ENCODE assay signal across 27 mouse cellular contexts in the genomic region with DNA sequence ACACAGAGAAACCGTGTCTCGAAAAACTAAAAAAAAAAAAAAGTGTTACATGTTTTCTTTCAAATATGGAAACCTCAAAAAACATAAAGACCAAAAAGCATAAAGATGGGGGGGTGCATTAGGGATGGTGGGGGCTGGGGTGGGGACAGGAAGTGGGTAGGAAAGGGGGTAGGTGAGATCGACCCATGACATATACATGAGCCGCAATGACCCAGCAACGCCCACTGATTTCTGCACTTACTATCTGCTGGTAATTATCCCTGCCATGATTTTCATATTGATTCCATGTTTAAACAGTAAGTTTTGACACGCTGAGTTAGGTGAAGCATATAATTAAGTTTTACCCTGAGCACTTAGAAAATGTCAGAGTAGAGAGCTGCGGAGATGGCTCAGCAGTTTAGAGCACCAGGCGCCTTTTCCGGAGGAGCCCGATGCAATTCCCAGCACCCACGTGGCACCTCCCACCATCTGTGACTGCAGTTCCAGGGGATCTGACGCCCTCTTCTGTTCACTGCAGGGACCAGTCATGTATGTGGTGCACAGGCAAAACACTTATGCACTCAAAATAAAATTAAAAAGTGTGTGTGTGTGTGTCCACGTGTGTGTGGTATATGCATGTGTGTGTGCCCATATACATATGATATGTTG. TPM values are rescaled to one million over a fixed set of nuclear protein-coding genes. Genes with fewer than 3 reads are reported as not detected.
DNase-seq lines count a peak whose midpoint lies in the region; ATAC-seq and TF ChIP-seq lines count a peak whose summit lies in the region.
"Had no signal": no experiment of that assay in that cellular context is flagged by ENCODE, and none has a peak within 500 bp of the region (broad histone marks: within the 10 kb centered on the region; RNA-seq: fewer than 3 reads in every experiment).

No protein-coding gene starts in this region.

- no peaks in the 10 kb centered on the region for H3K4me1 ChIP-seq in intestine, postnatal 0 days (replicated peaks; ENCODE audit: control insufficient read depth, insufficient read depth, low read length)
- peaks cover 19% of the 10 kb centered on the region for H3K4me1 ChIP-seq in intestine, embryonic 15.5 days (replicated peaks)

- no peaks in the 10 kb centered on the region for H3K9me3 ChIP-seq in intestine, postnatal 0 days (ENCODE audit: control insufficient read depth)
- no peaks in the 10 kb centered on the region for H3K9me3 ChIP-seq in intestine, embryonic 15.5 days
- H3K9me3 ChIP-seq: embryonic facial prominence, embryonic 13.5 days; hindbrain, embryonic 12.5 days; limb, embryonic 10.5 days; midbrain, embryonic 10.5 days; neural tube, embryonic 13.5 days had no signal

- no peaks in the 10 kb centered on the region for H3K36me3 ChIP-seq in intestine, postnatal 0 days (ENCODE audit: control insufficient read depth, insufficient read depth)
- H3K36me3 ChIP-seq in intestine, embryonic 15.5 days = no peaks in the 10 kb centered on the region
- H3K36me3 ChIP-seq: embryonic facial prominence, embryonic 13.5 days; hindbrain, embryonic 12.5 days; limb, embryonic 10.5 days; midbrain, embryonic 10.5 days; neural tube, embryonic 13.5 days had no signal

- H3K27ac ChIP-seq in intestine, postnatal 0 days (ENCODE audit: low read depth, low read length) = no peak overlapping the region
- H3K27ac ChIP-seq in intestine, embryonic 15.5 days = no peak overlapping the region
- H3K27ac ChIP-seq: embryonic facial prominence, embryonic 13.5 days; hindbrain, embryonic 12.5 days; limb, embryonic 10.5 days; neural tube, embryonic 13.5 days had no signal

- 83% methylated on average over 13 of the region's 13 CpGs for WGBS in intestine, postnatal 0 days
- 87% methylated on average over 13 of the region's 13 CpGs for WGBS in intestine, embryonic 15.5 days

- no peak overlapping the region for H3K4me3 ChIP-seq in intestine, postnatal 0 days (ENCODE audit: low read depth, low read length)
- no peak overlapping the region for H3K4me3 ChIP-seq in intestine, embryonic 15.5 days (replicated peaks)
- H3K4me3 ChIP-seq: embryonic facial prominence, embryonic 13.5 days; hindbrain, embryonic 12.5 days; limb, embryonic 10.5 days; midbrain, embryonic 10.5 days; neural tube, embryonic 13.5 days had no signal

- no peak for ATAC-seq in intestine, postnatal 0 days
- ATAC-seq in intestine, embryonic 15.5 days = no peak
- ATAC-seq in megakaryocyte progenitor cell, adult 5-6 weeks (replicated peaks; ENCODE audit: poor library complexity) = no peak

- H3K27me3 ChIP-seq in intestine, postnatal 0 days (replicated peaks; ENCODE audit: control insufficient read depth, insufficient read depth, low read length) = no peaks in the 10 kb centered on the region
- no peaks in the 10 kb centered on the region for H3K27me3 ChIP-seq in intestine, embryonic 15.5 days (replicated peaks)
- H3K27me3 ChIP-seq: embryonic facial prominence, embryonic 13.5 days; hindbrain, embryonic 12.5 days; neural tube, embryonic 13.5 days had no signal

- no peak overlapping the region for H3K4me2 ChIP-seq in intestine, postnatal 0 days (replicated peaks; ENCODE audit: low read depth)
- no peak overlapping the region for H3K4me2 ChIP-seq in intestine, embryonic 15.5 days (replicated peaks)
- H3K4me2 ChIP-seq: embryonic facial prominence, embryonic 13.5 days; heart, embryonic 11.5 days; hindbrain, embryonic 12.5 days; neural tube, embryonic 13.5 days had no signal

- 0 out of 2 replicates have a peak, but pooled peaks have one; percentile 12 for TF ChIP-seq CTCF in intestine, postnatal 0 days (IDR thresholded peaks at IDR 0.05; ENCODE audit: low read depth)

- peak; percentile 63 for DNase-seq in CD4-positive, CD25-positive, alpha-beta regulatory T cell, adult 2 months (ENCODE audit: low read depth, low spot score)
- DNase-seq in R1 (ENCODE audit: low read depth, low spot score) = peak; percentile 67
- DNase-seq in naive thymus-derived CD4-positive, alpha-beta T cell, adult 2 months (ENCODE audit: low read depth) = peak; percentile 58
- no peak for DNase-seq in urinary bladder, postnatal 36 days (ENCODE audit: low spot score in 2 of 2)
- DNase-seq: adrenal gland, adult 2 months; cerebellum, postnatal 10 days; heart, postnatal 10 days; kidney, postnatal 36 days; lung, adult 2 months; lung, postnatal 4 days; spleen, adult 18-20 months; thymus, postnatal 25 days had no signal

- H3K9ac ChIP-seq in intestine, postnatal 0 days (ENCODE audit: low read depth, low read length) = no peak overlapping the region
- H3K9ac ChIP-seq in intestine, embryonic 15.5 days = no peak overlapping the region
- H3K9ac ChIP-seq: embryonic facial prominence, embryonic 13.5 days; hindbrain, embryonic 12.5 days; neural tube, embryonic 13.5 days had no signal

RNA-seq across cellular contexts. Expression of a gene that starts 5.5 kb away (rescaled TPM):
- polyA plus RNA-seq in intestine, postnatal 0 days (2015; fragmentation: Nextera tagmentation; extraction: Ambion mirVana) = 1.1 and 1.5 TPM in 2 replicates
- 0.49 and 0.58 TPM in 2 replicates for polyA plus RNA-seq in intestine, embryonic 15.5 days (2015; fragmentation: Nextera tagmentation; extraction: Ambion mirVana)
- total RNA-seq in megakaryocyte progenitor cell, adult 5-6 weeks (2015) = not detected in 2 replicates
- not detected in 2 replicates for total RNA-seq in megakaryocyte progenitor cell, adult 5-6 weeks (2017)
- total RNA-seq: adrenal gland, adult 2 months; gastrocnemius, adult 18-20 months; heart, postnatal 10 days; liver, adult 2 months; monocyte, adult 5-6 weeks had no signal
- polyA plus RNA-seq: adrenal gland, adult 2 months; embryonic facial prominence, embryonic 13.5 days; gonadal fat pad, adult 2 months; hindbrain, embryonic 12.5 days; intestine, embryonic 14.5 days; kidney, embryonic 14.5 days; limb, embryonic 10.5 days; liver, adult 2 months; lung, adult 2 months; neural tube, embryonic 13.5 days had no signal

RNA-seq across cellular contexts. Expression of a gene that starts 36.8 kb away (rescaled TPM):
- 7.1 and 7.3 TPM in 2 replicates for polyA plus RNA-seq in intestine, postnatal 0 days (2015; fragmentation: Nextera tagmentation; extraction: Ambion mirVana)
- 14.8 and 16.0 TPM in 2 replicates for polyA plus RNA-seq in intestine, embryonic 15.5 days (2015; fragmentation: Nextera tagmentation; extraction: Ambion mirVana)
- 4.8 and 5.6 TPM in 2 replicates for total RNA-seq in megakaryocyte progenitor cell, adult 5-6 weeks (2015)
- total RNA-seq in megakaryocyte progenitor cell, adult 5-6 weeks (2017) = 13.4 and 15.2 TPM in 2 replicates

Comparison
In these comparisons a context has a peak if more than half of its experiments do, and no peak if none do; other contexts are left out.
1. DNase-seq: peak in CD4-positive, CD25-positive, alpha-beta regulatory T cell, adult 2 months (single experiment), R1 (single experiment) and naive thymus-derived CD4-positive, alpha-beta T cell, adult 2 months (single experiment); none in urinary bladder, postnatal 36 days (0 of 2).